Mouse (Mus musculus) neural tube, embryonic 14.5 days (tissue): ENCODE results near the gene Usp11. TPM values are rescaled to one million over a fixed set of nuclear protein-coding genes. Genes with fewer than 3 reads are reported as not detected.

Experiments used
- ATAC-seq: fragments of 200-750 bp; cut with Nextera tagmentation; 2 replicates; pipeline ENCODE4 v1.8.0; 2017; ENCODE audit warnings: low read depth, mild to moderate bottlenecking, moderate TSS enrichment, moderate library complexity
- H3K27ac ChIP-seq: fragments of 300-500 bp; sonication (generic); 2 replicates; pipeline ENCODE4 v1.5.1; 2014; ENCODE audit warnings: low read depth, mild to moderate bottlenecking, control low read depth, low read length, moderate library complexity, mixed read lengths
- H3K27me3 ChIP-seq: fragments of 300-500 bp; sonication (generic); 2 replicates; pipeline ENCODE4 v1.6.1; 2014; ENCODE audit warnings: low read length; ENCODE audit not compliant: control insufficient read depth, insufficient read depth
- H3K36me3 ChIP-seq: fragments of 300-500 bp; sonication (generic); 2 replicates; pipeline ENCODE4 v1.6.1; 2014; ENCODE audit warnings: low read length, mixed read lengths; ENCODE audit not compliant: control insufficient read depth, insufficient read depth
- H3K4me1 ChIP-seq: fragments of 300-500 bp; sonication (generic); 2 replicates; pipeline ENCODE4 v1.6.1; 2014; ENCODE audit warnings: low read length; ENCODE audit not compliant: control insufficient read depth, insufficient read depth
- H3K4me2 ChIP-seq: fragments of 300-500 bp; sonication (generic); 2 replicates; pipeline ENCODE4 v1.6.1; 2014; ENCODE audit warnings: mild to moderate bottlenecking, low read depth, low read length, control low read depth
- H3K4me3 ChIP-seq: fragments of 300-500 bp; sonication (generic); 2 replicates; pipeline ENCODE4 v1.5.1; 2014; ENCODE audit warnings: low read depth, low read length, control low read depth, mixed read lengths
- H3K9ac ChIP-seq: fragments of 300-500 bp; sonication (generic); replicated peaks from 2 replicates; pipeline ENCODE4 v1.6.1; 2014; ENCODE audit warnings: low read depth, mild to moderate bottlenecking, control low read depth, low read length, mixed read lengths
- H3K9me3 ChIP-seq: fragments of 300-500 bp; sonication (generic); 2 replicates; pipeline ENCODE4 v1.6.1; 2016; ENCODE audit warnings: low read length; ENCODE audit not compliant: control insufficient read depth
- WGBS: fragments of 180-500 bp; shearing (Covaris S2); extraction: QIAGEN DNeasy Blood & Tissue Kit; methylation state at CpG from one replicate; pipeline ENCODE4 v1.1.7; 2014; 5-methylcytosine and 5-hydroxymethylcytosine counted together
- polyA plus RNA-seq: library from polyadenylated mRNA; unstranded; fragments of >200 nt; fragmentation: Nextera tagmentation; extraction: Ambion mirVana; gene quantifications from 2 replicates; pipeline ENCODE4 v1.2.1, GENCODE M21; 2014

Usp11 gene
- 85.9 and 93.5 TPM in 2 replicates for polyA plus RNA-seq

- Histone ChIP-seq H3K9me3 (no peaks in the 10 kb centered on the region), H3K27me3 (no peaks in the 10 kb centered on the region), H3K4me2 (peak within 1 kb of the TSS; percentile 38), H3K9ac (peak within 1 kb of the TSS; percentile 68), H3K4me3 (peak within 1 kb of the TSS; percentile 58), H3K36me3 (no peaks in the 10 kb centered on the region), H3K27ac (peak within 1 kb of the TSS; percentile 90), H3K4me1 (no peaks in the 10 kb centered on the region)
- ATAC-seq, result peak; percentile 85
- 12% methylated on average over 32 of the region's 32 CpGs for WGBS
These were observed at the start of gene Usp11 for GRCm38 (mm10) chrX:20703741-20704290. Gene Usp11, plus strand, starts transcription at chrX:20703906.

- Histone ChIP-seq H3K4me2 (peak overlapping the region; percentile 47; the same call in 1 of the 2 replicates), H3K4me3 (peak overlapping the region; percentile 40; the same call in 1 of the 2 replicates), H3K27me3 (no peaks in the 10 kb centered on the region), H3K27ac (no peak overlapping the region), H3K4me1 (no peaks in the 10 kb centered on the region), H3K9me3 (no peaks in the 10 kb centered on the region), H3K36me3 (no peaks in the 10 kb centered on the region), H3K9ac (no peak overlapping the region)
- 28% methylated on average over 5 of the region's 5 CpGs for WGBS
- 0 out of 2 replicates have a peak, but pooled peaks have one; percentile 0 for ATAC-seq
These were observed 46.1 kb upstream of the Usp11 start for GRCm38 (mm10) chrX:20657593-20657992.

DNA sequence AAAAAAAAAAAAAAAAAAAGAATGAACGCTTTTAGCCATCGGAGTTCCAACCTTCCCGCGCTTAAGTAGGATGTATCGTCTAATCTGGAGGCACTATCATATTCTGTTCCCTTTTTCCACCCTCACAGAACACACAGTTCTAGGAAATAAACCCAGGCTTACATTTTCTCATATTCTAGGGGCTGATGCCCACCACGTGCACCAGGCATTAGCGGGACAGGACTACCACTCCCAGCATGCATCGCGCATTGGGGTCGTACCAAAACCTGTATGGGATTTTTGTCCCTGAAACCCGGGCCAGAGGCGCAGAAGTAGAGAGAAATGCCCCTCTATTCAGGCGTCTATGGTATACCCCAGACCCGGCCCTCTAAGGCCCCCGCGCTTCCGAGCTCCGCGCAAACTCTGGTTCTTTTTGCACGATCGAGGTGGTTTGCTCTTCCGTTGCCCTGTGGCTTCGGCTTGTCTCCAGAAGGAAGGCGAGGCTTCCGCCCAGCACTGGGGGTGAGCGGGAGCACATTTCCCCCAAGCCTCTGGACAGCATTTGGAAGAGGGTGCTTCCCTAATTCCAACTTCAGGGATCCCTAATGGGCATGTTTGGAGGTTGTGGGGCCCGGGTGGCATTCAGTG, 45.6 kb upstream of the Usp11 start, which contains the start of gene Uba1:
Uba1 (plus strand) TSS at position 301 of the 627 bp plus-strand sequence.
- peak within 1 kb of the TSS; percentile 21; the same call in 1 of the 2 replicates for H3K9ac ChIP-seq
- 8% methylated on average over 27 of the region's 27 CpGs for WGBS
- no peaks in the 10 kb centered on the region for H3K27me3 ChIP-seq
- H3K27ac ChIP-seq, result no peak within 1 kb of the TSS
- no peaks in the 10 kb centered on the region for H3K36me3 ChIP-seq
- no peaks in the 10 kb centered on the region for H3K9me3 ChIP-seq
- H3K4me1 ChIP-seq, result no peaks in the 10 kb centered on the region
- peak within 1 kb of the TSS; percentile 47 for H3K4me2 ChIP-seq
- H3K4me3 ChIP-seq, result peak within 1 kb of the TSS; percentile 40
- ATAC-seq, result peak; percentile 82

DNA sequence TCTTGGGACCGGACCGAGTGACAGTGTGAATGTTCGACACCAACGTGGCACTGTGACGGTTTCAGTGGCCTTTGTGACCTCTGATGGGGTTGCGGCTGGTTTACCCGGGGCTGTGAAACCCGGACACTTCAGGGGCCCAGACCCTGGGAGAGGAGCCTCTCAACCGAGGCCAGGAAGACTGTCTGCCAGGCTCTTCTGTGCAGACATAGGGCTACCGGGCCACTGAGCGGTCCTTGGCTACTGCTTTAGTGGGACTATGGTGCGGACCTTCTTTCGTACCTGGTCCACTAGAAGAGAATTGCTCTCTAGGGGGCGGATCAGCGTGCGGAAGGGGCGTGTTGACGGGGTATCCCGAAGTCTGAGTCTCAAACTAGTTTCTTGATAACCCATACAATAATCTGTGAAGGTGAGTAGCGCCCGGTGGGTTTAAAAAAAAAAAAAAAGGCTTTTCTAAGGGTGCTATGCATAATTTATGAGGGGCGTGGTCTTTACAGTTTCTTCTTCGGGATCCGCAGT, 44.8 kb upstream of the Usp11 start:
- Histone ChIP-seq H3K4me1 (no peaks in the 10 kb centered on the region), H3K36me3 (no peaks in the 10 kb centered on the region), H3K4me2 (peak overlapping the region; percentile 47), H3K27ac (no peak overlapping the region), H3K27me3 (no peaks in the 10 kb centered on the region), H3K9me3 (no peaks in the 10 kb centered on the region), H3K9ac (peak overlapping the region; percentile 21; the same call in 1 of the 2 replicates), H3K4me3 (peak overlapping the region; percentile 40)
- 15% methylated on average over 24 of the region's 24 CpGs for WGBS
- no peak; the same call in 1 of the 2 replicates for ATAC-seq

DNA sequence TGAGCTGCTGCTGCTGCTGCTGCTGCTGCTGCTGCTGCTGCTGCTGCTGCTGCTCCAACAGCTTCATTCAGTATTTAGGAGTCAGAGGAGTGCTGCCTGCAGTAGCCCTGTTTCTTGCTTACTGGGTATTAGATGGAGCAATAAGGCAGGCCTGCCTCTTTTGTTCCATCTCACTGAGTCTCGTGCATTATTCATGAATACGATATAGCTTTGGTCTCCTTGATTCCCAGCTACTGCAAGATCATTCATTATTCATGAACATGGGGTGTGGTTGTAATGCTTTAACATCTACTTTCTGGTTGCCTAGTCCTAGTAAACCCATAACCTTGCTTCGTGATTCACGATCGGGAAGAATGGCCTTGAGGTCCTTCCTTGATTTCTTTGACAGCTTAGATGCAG, 41.4 kb upstream of the Usp11 start:
- H3K4me3 ChIP-seq, result peak overlapping the region; percentile 52; the same call in 1 of the 2 replicates
- peak overlapping the region; percentile 66; the same call in 1 of the 2 replicates for H3K27ac ChIP-seq
- no peak overlapping the region for H3K9ac ChIP-seq
- no peak overlapping the region for H3K4me2 ChIP-seq
- 30% methylated on average over 5 of the region's 5 CpGs for WGBS
- no peaks in the 10 kb centered on the region for H3K36me3 ChIP-seq
- H3K27me3 ChIP-seq, result no peaks in the 10 kb centered on the region
- H3K9me3 ChIP-seq, result no peaks in the 10 kb centered on the region
- H3K4me1 ChIP-seq, result peaks cover 7% of the 10 kb centered on the region; the same call in 1 of the 2 replicates
- peak; percentile 68 for ATAC-seq

- Histone ChIP-seq H3K4me1 (peaks cover 7% of the 10 kb centered on the region; the same call in 1 of the 2 replicates), H3K27ac (peak overlapping the region; percentile 88), H3K9me3 (no peaks in the 10 kb centered on the region), H3K4me2 (peak overlapping the region; percentile 54), H3K4me3 (peak overlapping the region; percentile 52), H3K27me3 (no peaks in the 10 kb centered on the region), H3K9ac (peak overlapping the region; percentile 66), H3K36me3 (no peaks in the 10 kb centered on the region)
- ATAC-seq, result peak; percentile 90
- 9% methylated on average over 26 of the region's 28 CpGs for WGBS
These were observed 40.8 kb upstream of the Usp11 start for GRCm38 (mm10) chrX:20662716-20663443.

DNA sequence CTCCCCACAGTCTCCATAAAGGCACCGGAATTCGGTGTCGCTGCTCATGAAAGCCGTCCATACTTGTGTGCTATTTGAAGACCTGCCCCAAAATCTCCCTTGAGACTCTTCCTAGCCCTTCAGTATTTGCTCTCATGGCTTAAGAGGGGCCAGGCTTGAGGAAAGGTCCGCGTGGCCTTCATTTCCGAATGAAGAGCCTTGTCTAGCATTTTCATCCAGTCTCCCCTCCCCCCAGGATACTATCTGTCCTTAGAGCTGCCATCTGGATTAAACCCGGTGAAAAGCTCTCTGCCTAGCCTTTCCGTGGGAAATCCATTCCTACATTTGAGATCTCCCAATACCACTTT, 40.3 kb upstream of the Usp11 start:
- Histone ChIP-seq H3K4me3 (peak overlapping the region; percentile 52), H3K9ac (peak overlapping the region; percentile 66)

DNA sequence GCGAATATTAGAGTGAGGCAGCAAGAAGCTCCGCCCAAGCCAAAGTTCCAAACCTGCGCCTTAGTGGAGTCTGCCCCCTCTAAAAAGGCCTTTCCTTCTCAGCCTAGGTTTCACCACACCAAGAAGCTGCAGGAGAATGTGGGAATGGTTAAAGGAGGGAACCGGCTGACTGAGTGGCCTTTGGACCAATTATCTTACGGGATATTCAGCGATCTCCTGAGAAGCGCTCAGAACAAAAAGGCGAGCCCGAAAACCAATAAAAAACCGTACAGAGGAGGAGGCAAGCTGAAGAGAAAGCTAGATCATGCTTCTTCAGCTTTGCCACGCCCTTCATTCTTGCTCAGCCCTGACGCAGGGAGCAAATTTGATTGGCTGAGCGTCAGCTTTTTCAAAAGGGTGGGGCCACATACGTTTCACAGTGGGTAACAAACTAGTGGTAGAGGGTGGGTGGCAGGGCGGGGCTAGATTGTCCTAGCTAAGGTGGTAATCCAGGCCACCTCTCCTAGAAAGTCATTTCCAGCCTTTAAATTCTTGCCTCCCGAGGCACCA, 16.1 kb upstream of the Usp11 start, which contains the start of gene Cdk16:
Cdk16 (plus strand) TSS at position 436 of the 549 bp plus-strand sequence.
- no peaks in the 10 kb centered on the region for H3K9me3 ChIP-seq
- H3K9ac ChIP-seq, result peak within 1 kb of the TSS; percentile 71
- H3K27ac ChIP-seq, result peak within 1 kb of the TSS; percentile 90
- H3K4me3 ChIP-seq, result peak within 1 kb of the TSS; percentile 62
- 23% methylated on average over 16 of the region's 16 CpGs for WGBS
- H3K4me2 ChIP-seq, result peak within 1 kb of the TSS; percentile 56
- peak; percentile 93 for ATAC-seq
- H3K4me1 ChIP-seq, result 0 out of 2 replicates have a peak, but pooled peaks cover 4% of the 10 kb centered on the region
- H3K36me3 ChIP-seq, result no peaks in the 10 kb centered on the region; the same call in none of the 2 replicates
- H3K27me3 ChIP-seq, result no peaks in the 10 kb centered on the region

More for the DNA sequence above, 40.3 kb upstream of the Usp11 start:
- H3K27ac ChIP-seq, result peak overlapping the region; percentile 88
- no peaks in the 10 kb centered on the region for H3K27me3 ChIP-seq
- 0 out of 2 replicates have a peak, but pooled peaks cover 2% of the 10 kb centered on the region for H3K36me3 ChIP-seq
- ATAC-seq, result peak; percentile 5
- 21% methylated on average over 9 of the region's 9 CpGs for WGBS
- no peaks in the 10 kb centered on the region for H3K9me3 ChIP-seq
- H3K4me2 ChIP-seq, result peak overlapping the region; percentile 54
- H3K4me1 ChIP-seq, result peaks cover 7% of the 10 kb centered on the region; the same call in 1 of the 2 replicates
